Comparison of ENCODE assay signal across 8 mouse cellular contexts in the genomic region with DNA sequence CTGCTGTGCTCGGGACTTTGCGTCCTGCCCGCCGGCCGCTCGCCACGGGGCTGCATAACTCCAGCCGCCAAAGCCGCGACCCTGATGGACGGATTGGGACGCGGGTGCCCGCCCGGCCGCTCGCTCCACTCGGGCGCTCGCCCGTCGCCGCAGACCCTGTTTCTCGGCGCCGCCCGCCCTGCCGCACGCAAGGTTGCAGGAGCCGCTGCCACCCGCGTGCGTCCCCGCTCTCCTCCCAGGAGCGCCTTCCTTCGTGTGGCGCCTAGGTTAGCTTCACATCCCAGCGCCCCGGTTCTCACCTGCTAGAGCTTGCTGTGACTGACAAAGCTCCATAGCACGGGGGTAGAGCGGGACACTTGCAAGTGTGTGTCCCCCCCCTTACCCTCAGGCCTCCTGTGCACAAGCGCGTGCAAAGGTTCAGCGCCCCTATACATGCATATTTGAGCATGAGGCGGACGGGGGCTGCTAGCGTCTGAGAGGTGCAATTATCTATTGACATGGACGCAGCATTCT. TPM values are rescaled to one million over a fixed set of nuclear protein-coding genes. Genes with fewer than 3 reads are reported as not detected.
DNase-seq lines count a peak whose midpoint lies in the region; ATAC-seq and TF ChIP-seq lines count a peak whose summit lies in the region.

Plekhn1 (minus strand) TSS at position 157 of the 513 bp plus-strand sequence.

- peak within 1 kb of the TSS; percentile 85 for H3K9ac ChIP-seq in limb, embryonic 13.5 days
- peak within 1 kb of the TSS; percentile 73 for H3K9ac ChIP-seq in midbrain, embryonic 14.5 days (replicated peaks; ENCODE audit: low read length)

- no peak for TF ChIP-seq POLR2A in spleen, adult 2 months (IDR thresholded peaks at IDR 0.05; ENCODE audit: low read depth, low read length)

- TF ChIP-seq CTCF in spleen, adult 2 months (IDR thresholded peaks at IDR 0.05; ENCODE audit: extremely low read depth, insufficient read depth, insufficient read length, insufficient replicate concordance) = no peak

- H3K27me3 ChIP-seq in embryonic facial prominence, embryonic 10.5 days (replicated peaks; ENCODE audit: low read depth, poor library complexity, severe bottlenecking) = no peaks in the 10 kb centered on the region
- no peaks in the 10 kb centered on the region for H3K27me3 ChIP-seq in limb, embryonic 13.5 days
- no peaks in the 10 kb centered on the region for H3K27me3 ChIP-seq in midbrain, embryonic 14.5 days (ENCODE audit: control insufficient read depth, insufficient read depth, low read length)
- H3K27me3 ChIP-seq in spleen, adult 2 months (ENCODE audit: control insufficient read depth, insufficient read depth, low read length) = no peaks in the 10 kb centered on the region

- WGBS in embryonic facial prominence, embryonic 10.5 days = under 1% methylated on average over 41 of the region's 48 CpGs
- under 1% methylated on average over 38 of the region's 48 CpGs for WGBS in limb, embryonic 13.5 days
- under 1% methylated on average over 40 of the region's 48 CpGs for WGBS in midbrain, embryonic 14.5 days
- 1% methylated on average over 28 of the region's 48 CpGs for WGBS in spleen, adult 2 months

- H3K4me2 ChIP-seq in limb, embryonic 13.5 days (replicated peaks) = peak within 1 kb of the TSS; percentile 94
- H3K4me2 ChIP-seq in midbrain, embryonic 14.5 days (ENCODE audit: low read length) = peak within 1 kb of the TSS; percentile 89

- H3K36me3 ChIP-seq in embryonic facial prominence, embryonic 10.5 days (replicated peaks) = peaks cover 65% of the 10 kb centered on the region
- H3K36me3 ChIP-seq in limb, embryonic 13.5 days = peaks cover 61% of the 10 kb centered on the region
- H3K36me3 ChIP-seq in midbrain, embryonic 14.5 days (ENCODE audit: control insufficient read depth, insufficient read depth, low read length) = peaks cover 62% of the 10 kb centered on the region
- H3K36me3 ChIP-seq in spleen, adult 2 months (ENCODE audit: control insufficient read depth, insufficient read depth, low read length) = peaks cover 27% of the 10 kb centered on the region

- H3K4me3 ChIP-seq in embryonic facial prominence, embryonic 10.5 days = peak within 1 kb of the TSS; percentile 74
- H3K4me3 ChIP-seq in limb, embryonic 13.5 days = peak within 1 kb of the TSS; percentile 90
- peak within 1 kb of the TSS; percentile 89 for H3K4me3 ChIP-seq in midbrain, embryonic 14.5 days (replicated peaks; ENCODE audit: low read depth, low read length)
- peak within 1 kb of the TSS; percentile 72 for H3K4me3 ChIP-seq in spleen, adult 2 months (ENCODE audit: extremely low read depth, insufficient read depth, insufficient read length)

- ATAC-seq in limb, embryonic 13.5 days (ENCODE audit: low FRiP score, low read depth) = peak; percentile 28; the same call in 1 of the 2 replicates
- ATAC-seq in midbrain, embryonic 14.5 days (ENCODE audit: low FRiP score, low TSS enrichment) = peak; percentile 55

- peak within 1 kb of the TSS; percentile 91 for H3K27ac ChIP-seq in embryonic facial prominence, embryonic 10.5 days (replicated peaks)
- H3K27ac ChIP-seq in limb, embryonic 13.5 days = peak within 1 kb of the TSS; percentile 88
- peak within 1 kb of the TSS; percentile 89 for H3K27ac ChIP-seq in midbrain, embryonic 14.5 days (replicated peaks; ENCODE audit: low read depth, low read length)
- peak within 1 kb of the TSS; percentile 61 for H3K27ac ChIP-seq in spleen, adult 2 months (ENCODE audit: insufficient read depth, low read length)

- H3K9me3 ChIP-seq in embryonic facial prominence, embryonic 10.5 days = no peaks in the 10 kb centered on the region
- H3K9me3 ChIP-seq in limb, embryonic 13.5 days = no peaks in the 10 kb centered on the region
- no peaks in the 10 kb centered on the region for H3K9me3 ChIP-seq in midbrain, embryonic 14.5 days (ENCODE audit: control insufficient read depth, low read length)

- DNase-seq in 3T3-L1 (ENCODE audit: low read depth, low spot score) = peak; percentile 50
- DNase-seq in adrenal gland, adult 8-10 months = peak; percentile 49
- DNase-seq in embryonic facial prominence, embryonic 10.5 days (ENCODE audit: low spot score) = peak; percentile 88
- peak; percentile 98 for DNase-seq in heart, adult 11 months
- peak; percentile 63 for DNase-seq in kidney, adult 11 months
- DNase-seq in midbrain, embryonic 14.5 days = peak; percentile 89
- peak in 1 of 2 experiments; percentile 80 for DNase-seq in spleen, adult 2 months (ENCODE audit: low read depth in 1 of 2, low spot score in 2 of 2)

- H3K4me1 ChIP-seq in embryonic facial prominence, embryonic 10.5 days = peaks cover 21% of the 10 kb centered on the region
- peaks cover 15% of the 10 kb centered on the region for H3K4me1 ChIP-seq in limb, embryonic 13.5 days
- H3K4me1 ChIP-seq in midbrain, embryonic 14.5 days (ENCODE audit: control insufficient read depth, insufficient read depth, low read length) = peaks cover 13% of the 10 kb centered on the region
- H3K4me1 ChIP-seq in spleen, adult 2 months (ENCODE audit: control insufficient read depth, insufficient read depth, insufficient read length) = peaks cover 11% of the 10 kb centered on the region

RNA-seq across cellular contexts. Expression of gene Plekhn1, which starts in this region (rescaled TPM):
- total RNA-seq in adrenal gland, adult 8-10 months (2022) = 10 to 100 TPM; 23.8 to 44.1 (median 32.9) TPM
- 22.5 and 23.9 TPM in 2 replicates for polyA plus RNA-seq in embryonic facial prominence, embryonic 10.5 days (2016; fragmentation: Nextera tagmentation; extraction: Ambion mirVana)
- 24.6 and 24.9 TPM in 2 replicates for polyA plus RNA-seq in limb, embryonic 13.5 days (2015; fragmentation: Nextera tagmentation; extraction: Ambion mirVana)
- 27.7 and 31.5 TPM in 2 replicates for polyA plus RNA-seq in midbrain, embryonic 14.5 days (2014; fragmentation: Nextera tagmentation; extraction: Ambion mirVana)
- 54.7 and 62.7 TPM in 2 replicates for polyA plus RNA-seq in spleen, adult 2 months (2012; rRNA removed)
